Mouse (Mus musculus): Measurements from ENCODE around the gene Gm20489. TPM values are rescaled to one million over a fixed set of nuclear protein-coding genes. Genes with fewer than 3 reads are reported as not detected.

Gene Gm20489
- polyA plus RNA-seq, 1 experiment from 2014 or later, result not detected

GRCm38 (mm10) chrX:101287543-101287942 lies 18.7 kb upstream of the Gm20489 start:
- Histone ChIP-seq H3K4me1 (replicated peaks) (no peaks in the 10 kb centered on the region), H3K27ac (no peak overlapping the region), H3K4me2 (no peak overlapping the region), H3K36me3 (peaks cover 78% of the 10 kb centered on the region), H3K9ac (no peak overlapping the region), H3K27me3 (no peaks in the 10 kb centered on the region), H3K9me3 (no peaks in the 10 kb centered on the region), H3K4me3 (no peak overlapping the region)
- 92% methylated on average over 3 of the region's 3 CpGs for WGBS
- ATAC-seq (ENCODE audit: low FRiP score), result no peak

- no peaks in the 10 kb centered on the region for H3K4me1 ChIP-seq (replicated peaks)
- no peak overlapping the region for H3K27ac ChIP-seq
- H3K36me3 ChIP-seq, result peaks cover 85% of the 10 kb centered on the region
- H3K27me3 ChIP-seq, result no peaks in the 10 kb centered on the region
- no peak for ATAC-seq (ENCODE audit: low FRiP score)
- H3K4me3 ChIP-seq, result no peak overlapping the region
- 93% methylated on average over 14 of the region's 14 CpGs for WGBS
- H3K9me3 ChIP-seq, result no peaks in the 10 kb centered on the region
- H3K9ac ChIP-seq, result no peak overlapping the region
- no peak overlapping the region for H3K4me2 ChIP-seq
These were observed 17.3 kb upstream of the Gm20489 start for GRCm38 (mm10) chrX:101285953-101286670.

GRCm38 (mm10) chrX:101285534-101285933 lies 16.7 kb upstream of the Gm20489 start:
- H3K4me2 ChIP-seq, result no peak overlapping the region
- ATAC-seq (ENCODE audit: low FRiP score), result peak; percentile 68
- no peaks in the 10 kb centered on the region for H3K4me1 ChIP-seq (replicated peaks)
- no peak overlapping the region for H3K27ac ChIP-seq
- peaks cover 88% of the 10 kb centered on the region for H3K36me3 ChIP-seq
- WGBS, result 31% methylated on average over 6 of the region's 6 CpGs
- no peaks in the 10 kb centered on the region for H3K27me3 ChIP-seq
- H3K9me3 ChIP-seq, result no peaks in the 10 kb centered on the region
- H3K4me3 ChIP-seq, result no peak overlapping the region
- H3K9ac ChIP-seq, result no peak overlapping the region

- Histone ChIP-seq H3K9ac (no peak overlapping the region), H3K36me3 (peaks cover 85% of the 10 kb centered on the region), H3K27me3 (no peaks in the 10 kb centered on the region), H3K4me1 (replicated peaks) (no peaks in the 10 kb centered on the region), H3K9me3 (no peaks in the 10 kb centered on the region), H3K27ac (no peak overlapping the region), H3K4me3 (no peak overlapping the region), H3K4me2 (no peak overlapping the region)
- WGBS, result 89% methylated on average over 6 of the region's 6 CpGs
- ATAC-seq (ENCODE audit: low FRiP score), result no peak
These were observed 14.0 kb upstream of the Gm20489 start for GRCm38 (mm10) chrX:101282813-101283212.

GRCm38 (mm10) chrX:101273875-101274738 lies 5.3 kb upstream of the Gm20489 start, which contains the start of gene Med12:
Med12 (plus strand) TSS chrX:101274030.
- peaks cover 26% of the 10 kb centered on the region for H3K36me3 ChIP-seq
- H3K27ac ChIP-seq, result peak within 1 kb of the TSS; percentile 73
- WGBS, result 18% methylated on average over 46 of the region's 54 CpGs
- H3K4me3 ChIP-seq, result peak within 1 kb of the TSS; percentile 52
- peak within 1 kb of the TSS; percentile 54 for H3K4me2 ChIP-seq
- H3K27me3 ChIP-seq, result no peaks in the 10 kb centered on the region
- peaks cover 13% of the 10 kb centered on the region for H3K4me1 ChIP-seq (replicated peaks)
- peak within 1 kb of the TSS; percentile 74 for H3K9ac ChIP-seq
- peak; percentile 97 for ATAC-seq (ENCODE audit: low FRiP score)
- no peaks in the 10 kb centered on the region for H3K9me3 ChIP-seq

- Histone ChIP-seq H3K4me3 (peak overlapping the region; percentile 52), H3K27ac (peak overlapping the region; percentile 30; the same call in 1 of the 2 replicates), H3K9ac (no peak overlapping the region; the same call in 1 of the 2 replicates), H3K4me2 (peak overlapping the region; percentile 54), H3K36me3 (peaks cover 19% of the 10 kb centered on the region), H3K9me3 (no peaks in the 10 kb centered on the region), H3K4me1 (replicated peaks) (peaks cover 13% of the 10 kb centered on the region), H3K27me3 (no peaks in the 10 kb centered on the region; the same call in 1 of the 2 replicates)
- WGBS, result 22% methylated on average over 6 of the region's 6 CpGs
- ATAC-seq (ENCODE audit: low FRiP score), result peak; percentile 33; the same call in 1 of the 2 replicates
These were observed 4.6 kb upstream of the Gm20489 start for GRCm38 (mm10) chrX:101273410-101273809.

- Histone ChIP-seq H3K9me3 (no peaks in the 10 kb centered on the region), H3K4me1 (replicated peaks) (no peaks in the 10 kb centered on the region), H3K27ac (no peak within 1 kb of the TSS), H3K4me2 (no peak within 1 kb of the TSS), H3K4me3 (no peak within 1 kb of the TSS), H3K27me3 (peaks cover 8% of the 10 kb centered on the region; the same call in 1 of the 2 replicates), H3K36me3 (no peaks in the 10 kb centered on the region), H3K9ac (no peak within 1 kb of the TSS)
- 73% methylated on average over 5 of the region's 5 CpGs for WGBS
- no peak for ATAC-seq (ENCODE audit: low FRiP score)
These were observed 633 bp downstream of the Gm20489 start, which contains the start of gene Il2rg for GRCm38 (mm10) chrX:101268025-101268754. Il2rg (minus strand) TSS chrX:101268255.

GRCm38 (mm10) chrX:101266631-101267030 lies 2.2 kb downstream of the Gm20489 start:
- no peak overlapping the region for H3K4me3 ChIP-seq
- no peak overlapping the region for H3K9ac ChIP-seq
- H3K9me3 ChIP-seq, result no peaks in the 10 kb centered on the region
- no peaks in the 10 kb centered on the region for H3K4me1 ChIP-seq (replicated peaks)
- no peak overlapping the region for H3K27ac ChIP-seq
- 95% methylated on average over 6 of the region's 6 CpGs for WGBS
- H3K4me2 ChIP-seq, result no peak overlapping the region
- H3K27me3 ChIP-seq, result peaks cover 8% of the 10 kb centered on the region; the same call in 1 of the 2 replicates
- ATAC-seq (ENCODE audit: low FRiP score), result no peak
- H3K36me3 ChIP-seq, result no peaks in the 10 kb centered on the region

- H3K4me3 ChIP-seq, result no peak within 1 kb of the TSS
- no peak within 1 kb of the TSS for H3K9ac ChIP-seq
- no peaks in the 10 kb centered on the region for H3K36me3 ChIP-seq
- no peaks in the 10 kb centered on the region for H3K9me3 ChIP-seq
- H3K27ac ChIP-seq, result no peak within 1 kb of the TSS
- no peak for ATAC-seq (ENCODE audit: low FRiP score)
- peaks cover 12% of the 10 kb centered on the region for H3K4me1 ChIP-seq (replicated peaks)
- H3K27me3 ChIP-seq, result peaks cover 8% of the 10 kb centered on the region; the same call in 1 of the 2 replicates
- WGBS, result 100% methylated on average over 1 of the region's 1 CpGs
- H3K4me2 ChIP-seq, result no peak within 1 kb of the TSS
These were observed 4.9 kb downstream of the Gm20489 start, which contains the start of gene Gm614 for GRCm38 (mm10) chrX:101263892-101264291. Gm614 (minus strand) TSS chrX:101263992.

GRCm38 (mm10) chrX:101260441-101261325 lies 8.1 kb downstream of the Gm20489 start:
- H3K27me3 ChIP-seq, result 0 out of 2 replicates have a peak, but pooled peaks cover 4% of the 10 kb centered on the region
- no peak overlapping the region for H3K9ac ChIP-seq
- 24% methylated on average over 8 of the region's 13 CpGs for WGBS
- H3K27ac ChIP-seq, result peak overlapping the region; percentile 49; the same call in 1 of the 2 replicates
- H3K4me3 ChIP-seq, result no peak overlapping the region
- H3K4me2 ChIP-seq, result no peak overlapping the region
- peaks cover 13% of the 10 kb centered on the region for H3K4me1 ChIP-seq (replicated peaks)
- ATAC-seq (ENCODE audit: low FRiP score), result peak; percentile 75; the same call in 1 of the 2 replicates
- H3K36me3 ChIP-seq, result no peaks in the 10 kb centered on the region
- H3K9me3 ChIP-seq, result no peaks in the 10 kb centered on the region

GRCm38 (mm10) chrX:101256603-101257002 lies 12.2 kb downstream of the Gm20489 start:
- WGBS, result 85% methylated on average over 13 of the region's 13 CpGs
- H3K9ac ChIP-seq, result no peak overlapping the region
- no peak overlapping the region for H3K4me3 ChIP-seq
- peaks cover 23% of the 10 kb centered on the region for H3K4me1 ChIP-seq (replicated peaks)
- no peak overlapping the region for H3K27ac ChIP-seq
- no peaks in the 10 kb centered on the region for H3K36me3 ChIP-seq
- no peak for ATAC-seq (ENCODE audit: low FRiP score)
- H3K4me2 ChIP-seq, result no peak overlapping the region
- no peaks in the 10 kb centered on the region for H3K9me3 ChIP-seq
- H3K27me3 ChIP-seq, result 0 out of 2 replicates have a peak, but pooled peaks cover 4% of the 10 kb centered on the region

All from hindbrain, embryonic 13.5 days (tissue).